Mouse (Mus musculus) A20 (cell line): ENCODE results near the gene Zfp354a.
"Not testable (repeated sequence)": the region's sequence is repeated elsewhere in the genome, so short reads cannot be mapped to it uniquely, and the experiment has no call there.

Source experiments
- DNase-seq: peaks from one replicate; pipeline ENCODE4 v3.0.0-alpha.2; 2011; ENCODE audit warnings: low read depth, low spot score

Zfp354a gene

GRCm38 (mm10) chr11:51059151-51059571 lies at the start of gene Zfp354a:
TSS of gene Zfp354a (plus strand) at chr11:51059257.
- no peak for DNase-seq

- no peak for DNase-seq
These were observed 47.2 kb upstream of the Zfp354a start for GRCm38 (mm10) chr11:51011821-51012220.

DNA sequence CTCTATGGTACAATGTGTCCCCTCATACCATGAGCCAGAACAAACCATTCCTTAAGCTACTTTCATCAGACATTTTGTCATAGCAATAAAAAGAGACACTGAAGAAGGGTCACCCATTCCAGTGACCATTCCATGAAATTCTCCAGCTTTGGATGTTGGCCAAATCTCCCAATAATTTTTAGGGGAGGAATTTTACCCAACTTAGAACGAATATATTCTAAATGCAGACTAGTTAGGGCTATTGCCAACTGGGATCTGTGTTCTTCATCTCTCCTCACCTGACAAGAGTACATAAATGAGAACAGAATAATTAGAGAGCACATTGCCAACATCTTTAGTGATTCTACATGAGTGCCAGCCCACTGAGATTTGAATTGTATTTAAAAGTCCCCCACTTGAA lies 45.1 kb upstream of the Zfp354a start, which contains the start of gene Olfr54:
Gene Olfr54 (plus strand): TSS at position 301 of the 400 bp plus-strand sequence.
- DNase-seq = no peak

DNA sequence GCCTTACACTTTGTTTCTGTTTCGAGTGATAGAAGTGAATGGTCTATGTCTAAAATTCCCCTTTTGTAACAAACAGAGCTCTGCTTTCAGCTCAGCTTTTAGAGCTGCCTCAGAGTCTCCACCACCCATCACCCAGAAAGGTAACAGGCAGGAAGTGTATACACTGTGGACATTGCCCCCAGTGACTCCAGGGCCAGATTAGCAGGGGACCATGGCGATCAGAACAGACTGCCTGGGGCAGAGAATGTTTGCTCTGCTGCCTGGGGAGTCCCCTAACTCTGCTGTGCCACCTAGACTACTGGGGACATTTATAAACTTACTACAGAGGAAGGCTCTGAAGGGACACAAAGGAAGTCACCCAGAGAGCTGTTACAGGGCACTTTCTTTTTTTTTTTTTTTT lies 42.7 kb upstream of the Zfp354a start:
- DNase-seq = peak; percentile 10

DNA sequence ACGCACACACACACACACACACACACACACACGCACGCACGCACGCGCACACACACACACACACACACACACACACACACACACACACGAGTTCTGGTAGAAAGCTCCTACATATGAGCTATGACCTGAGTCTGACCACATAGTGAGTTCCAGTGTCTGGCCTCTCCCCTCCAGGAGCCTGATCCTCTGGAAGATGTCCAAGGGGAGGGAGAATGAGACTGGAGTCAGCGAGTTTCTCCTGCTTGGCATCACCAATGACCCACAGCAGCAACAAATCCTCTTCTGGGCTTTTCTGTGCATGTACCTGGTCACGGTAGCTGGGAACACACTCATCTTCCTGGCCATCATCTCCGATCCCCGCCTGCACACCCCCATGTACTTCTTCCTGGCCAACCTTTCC lies 32.2 kb upstream of the Zfp354a start:
- DNase-seq = not testable (repeated sequence)

DNA sequence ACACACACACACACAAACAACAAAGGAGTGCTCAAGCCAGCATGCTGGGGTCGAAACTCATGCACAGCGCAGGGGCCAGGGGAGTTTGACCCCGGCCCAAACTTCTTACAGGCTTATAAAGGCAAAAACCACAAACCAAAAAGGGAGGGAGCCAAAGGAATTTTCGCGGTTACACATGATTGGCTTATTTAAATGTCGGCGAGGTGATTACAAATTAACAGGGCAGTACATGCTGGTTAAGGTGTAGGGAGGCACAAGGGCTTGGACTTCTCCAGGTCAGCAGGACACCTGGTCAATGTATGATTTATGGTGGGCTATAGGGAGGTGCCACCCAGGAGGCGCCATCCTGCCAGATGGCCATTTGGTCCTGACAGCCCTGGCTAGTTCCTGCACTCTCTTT lies 29.7 kb upstream of the Zfp354a start:
- DNase-seq = not testable (repeated sequence)

DNA sequence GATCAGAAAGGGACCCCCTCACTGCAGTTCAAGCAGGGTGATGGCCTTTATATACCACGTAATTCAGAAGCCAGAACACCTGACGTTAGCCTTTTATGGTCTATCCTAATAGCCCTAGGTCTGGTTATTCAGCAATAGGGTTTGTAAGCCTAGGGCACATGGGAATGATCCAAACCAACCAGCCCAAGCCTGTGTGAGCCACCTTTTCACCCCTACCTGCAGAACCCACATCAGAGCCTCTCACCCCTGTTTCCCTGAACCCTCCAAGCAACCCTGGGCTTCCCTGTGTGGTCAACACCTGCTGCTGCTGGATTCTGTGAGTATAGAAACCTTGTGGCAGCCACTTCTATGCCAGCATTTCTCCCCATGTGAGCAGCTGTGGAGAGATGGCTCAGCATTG lies 28.8 kb upstream of the Zfp354a start:
- DNase-seq = no peak

GRCm38 (mm10) chr11:51032851-51033250 lies 26.2 kb upstream of the Zfp354a start:
- DNase-seq = peak; percentile 27

DNA sequence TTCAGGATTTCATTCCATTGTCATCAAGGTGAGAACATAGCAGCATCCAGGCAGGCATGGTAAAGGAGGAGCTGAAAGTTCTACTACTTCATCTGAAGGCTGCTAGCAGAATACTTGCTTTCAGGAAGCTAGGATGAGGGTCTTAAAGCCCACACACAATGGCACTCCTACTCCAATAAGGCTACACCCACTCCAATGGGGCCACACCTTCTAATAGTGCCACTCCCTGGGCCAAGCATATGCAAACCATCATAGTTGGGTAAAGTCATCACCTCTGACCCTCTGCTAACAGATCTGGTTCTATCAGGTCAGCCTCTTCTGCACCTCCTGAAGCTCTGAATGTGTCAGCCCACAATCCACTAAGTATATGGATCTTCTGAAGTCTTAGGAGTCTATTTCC lies 24.9 kb upstream of the Zfp354a start:
- not testable (repeated sequence) for DNase-seq

- no peak for DNase-seq
These were observed 23.1 kb upstream of the Zfp354a start for GRCm38 (mm10) chr11:51035951-51036350.

DNA sequence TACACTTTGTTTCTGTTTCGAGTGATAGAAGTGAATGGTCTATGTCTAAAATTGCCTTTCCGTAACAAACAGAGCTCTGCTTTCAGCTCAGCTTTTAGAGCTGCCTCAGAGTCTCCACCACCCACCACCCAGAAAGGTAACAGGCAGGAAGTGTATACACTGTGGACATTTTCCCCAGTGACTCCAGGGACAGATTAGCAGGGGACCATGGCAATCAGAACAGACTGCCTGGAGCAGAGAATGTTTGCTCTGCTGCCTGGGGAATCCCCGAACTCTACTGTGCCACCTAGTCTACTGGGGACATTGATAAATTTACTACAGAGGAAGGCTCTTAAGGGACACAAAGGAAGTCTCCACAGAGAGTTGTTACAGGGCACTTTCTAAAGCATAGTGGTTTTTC lies 14.3 kb upstream of the Zfp354a start:
- not testable (repeated sequence) for DNase-seq

- DNase-seq = not testable (repeated sequence)
These were observed 11.2 kb upstream of the Zfp354a start, which contains the start of gene Olfr1375 for GRCm38 (mm10) chr11:51047809-51048208. TSS of gene Olfr1375 (plus strand) at chr11:51048109.

DNA sequence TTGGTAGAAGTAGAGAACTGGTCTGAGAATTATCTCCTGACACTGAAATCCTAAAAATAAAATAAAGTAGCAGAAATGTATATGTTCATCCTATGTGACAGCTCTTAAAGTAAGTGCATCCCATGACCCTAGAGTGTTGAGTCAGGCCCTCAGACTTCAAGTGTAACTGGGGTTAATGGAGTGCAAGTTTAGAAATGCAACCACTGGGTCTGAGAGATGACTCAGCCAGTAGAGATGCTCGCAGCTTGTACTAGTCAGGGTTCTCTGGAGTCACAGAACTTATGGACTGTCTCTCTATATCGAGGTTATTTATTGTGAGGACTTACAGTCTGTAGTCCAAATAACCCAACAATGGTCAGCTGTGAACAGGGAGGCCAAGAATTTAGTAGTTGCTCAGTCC lies 7.4 kb upstream of the Zfp354a start:
- DNase-seq = no peak

- peak; percentile 8 for DNase-seq
These were observed 5.8 kb upstream of the Zfp354a start for GRCm38 (mm10) chr11:51053230-51053629.

DNA sequence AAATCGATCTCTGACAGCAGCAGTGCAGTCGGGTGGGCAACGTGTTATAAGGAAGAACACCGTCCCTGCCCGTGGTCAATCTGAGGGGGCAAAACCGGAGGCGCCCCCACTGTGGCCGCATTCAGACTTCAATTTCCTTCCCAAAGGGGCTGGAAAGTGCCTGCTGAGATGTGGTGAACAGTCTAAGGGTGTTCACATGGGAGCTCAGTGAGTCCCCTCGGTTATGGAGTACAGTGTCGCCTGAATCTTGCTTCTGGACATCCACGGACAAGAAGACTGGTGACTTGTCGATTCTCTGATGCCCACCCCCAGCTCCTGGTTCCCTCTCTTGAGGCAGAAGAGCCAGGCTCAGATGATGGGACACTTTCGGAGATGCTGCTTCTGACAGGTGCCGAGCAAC lies 583 bp downstream of the Zfp354a start:
- no peak for DNase-seq

DNA sequence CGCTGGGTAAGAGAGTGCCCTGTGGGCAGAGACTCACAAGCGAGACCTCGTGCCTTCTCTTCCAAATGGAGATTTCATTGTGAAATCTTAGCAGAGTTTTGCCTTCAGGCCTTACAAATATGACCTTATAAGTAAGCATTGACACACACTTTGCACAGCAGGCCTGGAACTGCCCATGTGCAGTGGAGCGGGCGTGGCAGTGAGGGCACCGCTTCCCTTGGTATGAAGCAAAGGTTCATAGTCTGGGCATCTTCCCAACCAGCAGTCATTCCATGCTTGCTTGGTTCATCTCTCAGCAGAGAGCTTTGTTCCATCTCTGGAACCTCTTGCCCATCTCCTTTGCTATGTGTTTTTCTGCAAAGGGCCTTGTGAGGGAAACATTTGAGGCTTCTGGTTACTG lies 1.9 kb downstream of the Zfp354a start:
- DNase-seq = no peak

DNA sequence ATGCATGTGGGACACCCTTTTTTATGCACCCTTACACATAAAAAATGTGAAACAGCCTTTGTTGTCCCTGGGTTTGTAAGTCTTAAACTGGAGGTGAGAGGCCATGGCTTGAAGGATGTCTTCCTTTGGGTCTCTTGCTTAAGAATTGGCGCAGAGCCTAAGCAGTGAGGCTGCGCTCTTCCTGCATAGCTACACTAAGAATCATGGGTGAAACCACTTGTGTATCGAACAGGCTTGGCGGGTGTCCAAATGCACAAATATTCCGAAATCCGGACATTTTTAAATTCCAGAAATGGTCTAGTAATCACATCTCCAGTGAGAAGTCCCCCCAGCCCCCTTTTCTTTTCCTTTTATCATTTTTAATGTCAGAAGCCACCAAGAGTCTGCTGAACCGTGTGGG lies 4.2 kb downstream of the Zfp354a start:
- no peak for DNase-seq

DNA sequence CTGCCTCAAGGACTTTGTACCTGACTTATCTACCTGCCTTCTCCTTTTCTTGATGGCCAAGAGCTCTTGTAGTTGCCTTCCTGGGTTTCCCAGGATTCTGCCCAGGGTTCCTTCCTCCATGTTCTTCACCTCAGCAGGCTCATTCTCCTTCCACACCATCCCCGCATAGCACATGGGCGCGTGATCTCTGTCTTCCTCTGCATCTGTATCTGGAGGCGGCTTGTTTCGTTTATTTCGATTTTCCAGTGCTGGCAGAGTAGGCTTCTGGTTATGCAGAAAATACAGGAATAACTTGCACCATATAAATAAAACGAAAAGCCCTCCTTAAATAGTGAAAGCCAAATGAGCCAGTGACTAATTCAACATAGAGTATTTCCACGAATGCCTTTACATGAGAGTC lies 4.8 kb downstream of the Zfp354a start:
- no peak for DNase-seq

DNA sequence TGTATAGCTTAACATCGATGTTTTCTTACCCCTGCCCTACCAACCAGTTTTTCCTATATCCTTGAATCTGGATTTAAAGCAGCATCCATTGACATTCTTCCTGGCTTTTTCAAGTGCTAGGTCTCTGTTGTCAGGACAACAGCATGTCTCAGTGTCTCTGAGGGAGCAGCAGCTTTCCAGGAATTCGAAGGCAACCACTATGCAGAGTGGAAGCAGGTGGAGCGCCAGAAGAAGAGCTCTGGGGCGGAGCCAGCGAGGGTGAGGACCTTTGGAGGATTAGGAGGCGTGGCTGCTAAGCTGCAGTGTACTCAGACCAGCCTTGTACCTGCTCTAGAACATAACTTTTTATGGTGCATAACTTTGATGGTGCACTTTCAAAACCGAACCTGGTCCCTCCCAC lies 25.5 kb downstream of the Zfp354a start:
- DNase-seq = no peak

DNA sequence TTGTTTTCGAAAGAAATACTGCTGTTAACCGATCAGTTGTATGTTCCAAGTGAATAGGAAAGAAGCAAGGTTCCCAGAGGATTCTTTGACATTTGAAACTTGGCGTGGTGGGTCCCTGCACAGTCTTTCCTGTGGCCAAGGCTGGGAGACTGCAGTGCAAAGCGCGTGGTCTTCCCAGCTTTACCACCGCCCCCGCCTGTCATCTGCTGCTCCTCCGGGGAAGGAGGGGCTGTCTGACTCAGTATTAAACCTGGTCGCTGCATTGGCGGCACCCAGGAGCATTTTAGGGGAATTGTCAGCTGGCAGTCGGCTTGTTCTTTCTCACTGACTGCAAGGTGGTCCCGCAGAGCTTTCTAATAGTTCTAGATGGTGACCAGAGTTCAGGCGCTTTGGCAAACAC lies 26.2 kb downstream of the Zfp354a start:
- no peak for DNase-seq

GRCm38 (mm10) chr11:51107261-51107660 lies 48.2 kb downstream of the Zfp354a start:
- DNase-seq = no peak

DNA sequence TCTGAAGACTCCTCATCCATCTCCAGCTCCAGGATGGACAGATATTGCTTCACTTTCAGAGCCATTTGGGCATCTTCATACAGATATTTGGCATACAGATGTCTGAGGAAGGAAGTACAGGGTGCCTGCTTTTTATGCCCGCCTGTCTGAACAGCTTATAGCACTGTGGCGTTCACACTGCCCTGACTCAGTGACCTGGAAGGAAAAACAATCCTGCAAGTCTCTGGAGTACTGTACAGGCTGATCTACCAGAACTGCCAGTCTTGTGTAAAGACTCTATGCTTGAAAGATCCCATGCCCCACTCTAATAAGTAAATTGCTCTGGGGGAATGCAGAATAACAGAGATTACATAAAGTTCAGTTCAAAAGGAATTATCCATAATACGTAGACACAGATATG lies 51.6 kb downstream of the Zfp354a start:
- DNase-seq = no peak
